9 mouse cellular contexts compared by ENCODE assay signal in the genomic region with DNA sequence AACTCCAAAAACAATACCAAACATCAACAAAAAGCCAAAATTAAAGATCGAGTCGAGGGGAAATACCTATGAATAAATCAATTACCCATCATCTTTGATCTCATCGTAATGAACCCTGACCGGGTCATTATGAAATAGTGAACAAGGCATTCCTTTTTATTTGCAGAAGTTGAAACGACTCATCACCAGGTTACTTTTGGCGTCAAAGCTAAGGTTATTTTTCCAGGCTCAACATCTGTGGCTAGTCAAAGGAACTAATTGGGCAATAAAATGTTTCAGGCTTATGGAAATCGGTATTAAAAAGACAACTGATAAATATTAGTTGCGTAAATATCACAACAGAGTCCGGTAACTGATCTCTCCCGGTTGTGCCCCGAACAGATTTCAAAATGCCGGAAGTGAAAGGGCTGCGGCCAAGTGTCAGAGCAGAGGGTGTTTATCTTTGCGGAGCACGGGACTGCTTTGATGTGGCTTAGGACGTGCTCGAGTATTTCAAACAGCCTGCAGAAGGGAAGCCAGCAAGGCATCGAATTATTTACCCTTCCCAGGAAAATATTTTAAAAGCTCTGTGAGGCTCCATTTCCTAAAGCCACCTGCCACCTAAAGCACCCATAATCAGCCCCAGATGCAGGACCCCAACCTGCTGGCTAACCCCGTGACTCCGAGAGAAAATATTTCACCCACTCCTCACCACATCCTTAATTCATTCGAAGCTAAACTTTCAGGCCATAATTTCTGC.
A peak's percentile ranks its signal among the peaks of the same experiment; 100 is the strongest.
DNase-seq lines count a peak whose midpoint lies in the region; ATAC-seq and TF ChIP-seq lines count a peak whose summit lies in the region.
"Had no signal": no experiment of that assay in that cellular context is flagged by ENCODE, and none has a peak within 500 bp of the region (broad histone marks: within the 10 kb centered on the region; RNA-seq: fewer than 3 reads in every experiment).

No protein-coding gene starts in this region.

- no peak overlapping the region for H3K4me3 ChIP-seq in intestine, postnatal 0 days (ENCODE audit: low read depth, low read length)
- H3K4me3 ChIP-seq: layer of hippocampus, adult 2 months had no signal

- H3K27me3 ChIP-seq in intestine, postnatal 0 days (replicated peaks; ENCODE audit: control insufficient read depth, insufficient read depth, low read length): no peaks in the 10 kb centered on the region

- no peak for ATAC-seq in intestine, postnatal 0 days
- ATAC-seq in erythroblast, adult 5-6 weeks (replicated peaks; ENCODE audit: low FRiP score, poor library complexity, severe bottlenecking): no peak

- H3K4me1 ChIP-seq in intestine, postnatal 0 days (replicated peaks; ENCODE audit: control insufficient read depth, insufficient read depth, low read length): no peaks in the 10 kb centered on the region

- peak; percentile 33 for DNase-seq in adrenal gland, adult 2 months
- DNase-seq in adrenal gland, postnatal 4 days (ENCODE audit: low spot score in 2 of 2): no peak
- DNase-seq in T-cell, adult 2 months (ENCODE audit: low spot score): peak; percentile 10
- DNase-seq in lung, adult 18-20 months: peak; percentile 49 to 60
- DNase-seq in cerebellum, adult 11 months: no peak
- DNase-seq in spleen, adult 12 weeks (ENCODE audit: low spot score): no peak

- H3K9ac ChIP-seq in intestine, postnatal 0 days (ENCODE audit: low read depth, low read length): no peak overlapping the region

- H3K4me2 ChIP-seq in intestine, postnatal 0 days (replicated peaks; ENCODE audit: low read depth): peak overlapping the region; percentile 48

- H3K36me3 ChIP-seq in intestine, postnatal 0 days (ENCODE audit: control insufficient read depth, insufficient read depth): no peaks in the 10 kb centered on the region

- H3K27ac ChIP-seq in intestine, postnatal 0 days (ENCODE audit: low read depth, low read length): no peak overlapping the region
- H3K27ac ChIP-seq: layer of hippocampus, adult 2 months had no signal

- no peaks in the 10 kb centered on the region for H3K9me3 ChIP-seq in intestine, postnatal 0 days (ENCODE audit: control insufficient read depth)

- 23% methylated on average over 21 of the region's 21 CpGs for WGBS in intestine, postnatal 0 days

- TF ChIP-seq CTCF in intestine, postnatal 0 days (IDR thresholded peaks at IDR 0.05; ENCODE audit: low read depth): no peak

Comparison
In these comparisons a context has a peak if more than half of its experiments do, and no peak if none do; other contexts are left out.
1. DNase-seq: peak in adrenal gland, adult 2 months (single experiment), T-cell, adult 2 months (single experiment) and lung, adult 18-20 months (2 of 2); none in adrenal gland, postnatal 4 days (0 of 2), cerebellum, adult 11 months (single experiment) and spleen, adult 12 weeks (single experiment).